Mouse (Mus musculus) heart, adult 18-20 months (tissue): ENCODE data around the gene March2. TPM values are rescaled to one million over a fixed set of nuclear protein-coding genes. Genes with fewer than 3 reads are reported as not detected.

ENCODE experiments used
- DNase-seq, 2 experiments: peaks; one replicate each; pipeline ENCODE4 v3.0.0; 2021 to 2022; ENCODE audit warnings: mixed read lengths in 1 of 2
- total RNA-seq, 2 experiments: library from RNA; stranded (reverse); gene quantifications; 2 replicates each; pipeline ENCODE4 v1.2.3; 2021

The March2 gene
- total RNA-seq, 2 experiments from 2014 or later, result 131 to 133 TPM

GRCm38 (mm10) chr17:33718944-33719725, 665 bp upstream of the March2 start:
- no peak for DNase-seq

GRCm38 (mm10) chr17:33717982-33718381, 488 bp downstream of the March2 start:
- DNase-seq, result no peak

- no peak for DNase-seq
These were observed 1.2 kb downstream of the March2 start for GRCm38 (mm10) chr17:33717246-33717645.

GRCm38 (mm10) chr17:33714779-33715178, 3.7 kb downstream of the March2 start:
- no peak for DNase-seq

- DNase-seq, result peak in 1 of 2 experiments; percentile 18
These were observed 5.2 kb downstream of the March2 start for GRCm38 (mm10) chr17:33713271-33713670.

- DNase-seq, result no peak
These were observed 8.6 kb downstream of the March2 start for GRCm38 (mm10) chr17:33709834-33710233.

- no peak for DNase-seq
These were observed 15.4 kb downstream of the March2 start for GRCm38 (mm10) chr17:33703091-33703490.

GRCm38 (mm10) chr17:33702178-33702577, 16.3 kb downstream of the March2 start:
- DNase-seq, result no peak

GRCm38 (mm10) chr17:33695471-33695870, 23.0 kb downstream of the March2 start:
- no peak for DNase-seq

GRCm38 (mm10) chr17:33686760-33687159, 31.7 kb downstream of the March2 start, which contains the start of gene Hnrnpm:
Gene Hnrnpm (minus strand): TSS chr17:33686860.
- no peak for DNase-seq

- DNase-seq, result peak; percentile 98 to 99
These were observed 33.2 kb downstream of the March2 start for GRCm38 (mm10) chr17:33685249-33685653.

- DNase-seq, result peak in 1 of 2 experiments; percentile 69
These were observed 33.7 kb downstream of the March2 start for GRCm38 (mm10) chr17:33684671-33685231.

- DNase-seq, result no peak
These were observed 36.7 kb downstream of the March2 start for GRCm38 (mm10) chr17:33681767-33682166.

- no peak for DNase-seq
These were observed 39.7 kb downstream of the March2 start for GRCm38 (mm10) chr17:33678771-33679170.

GRCm38 (mm10) chr17:33676086-33676485, 42.4 kb downstream of the March2 start:
- no peak for DNase-seq

GRCm38 (mm10) chr17:33675452-33675851, 43.0 kb downstream of the March2 start:
- DNase-seq, result peak; percentile 37 to 58

- DNase-seq, result no peak
These were observed 44.6 kb downstream of the March2 start for GRCm38 (mm10) chr17:33673837-33674236.

- DNase-seq, result no peak
These were observed 48.8 kb downstream of the March2 start for GRCm38 (mm10) chr17:33669681-33670080.

- no peak for DNase-seq
These were observed 51.7 kb downstream of the March2 start for GRCm38 (mm10) chr17:33666813-33667212.

GRCm38 (mm10) chr17:33649781-33650475, 68.5 kb downstream of the March2 start:
- DNase-seq, result no peak

GRCm38 (mm10) chr17:33645073-33645472, 73.4 kb downstream of the March2 start:
- no peak for DNase-seq

GRCm38 (mm10) chr17:33644068-33644467, 74.4 kb downstream of the March2 start:
- DNase-seq, result no peak

- no peak for DNase-seq
These were observed 78.7 kb downstream of the March2 start for GRCm38 (mm10) chr17:33639743-33640142.
